Mouse (Mus musculus) lung, embryonic 15.5 days (tissue): Measurements from ENCODE around the gene Mier3. TPM values are rescaled to one million over a fixed set of nuclear protein-coding genes. Genes with fewer than 3 reads are reported as not detected.

Experiments
- ATAC-seq: fragments of 200-750 bp; cut with Nextera tagmentation; 2 replicates; pipeline ENCODE4 v1.8.0; 2017; ENCODE audit warnings: moderate number of reproducible peaks, borderline replicate concordance; ENCODE audit not compliant: low FRiP score, low TSS enrichment; ENCODE audit errors: extremely low read depth
- H3K27ac ChIP-seq: fragments of 300-500 bp; sonication (generic); 2 replicates; pipeline ENCODE4 v1.5.1; 2015; ENCODE audit warnings: moderate library complexity, mild to moderate bottlenecking, inconsistent platforms
- H3K27me3 ChIP-seq: fragments of 300-500 bp; sonication (generic); 2 replicates; pipeline ENCODE4 v1.6.1; 2015; ENCODE audit warnings: inconsistent platforms
- H3K36me3 ChIP-seq: fragments of 300-500 bp; sonication (generic); 2 replicates; pipeline ENCODE4 v1.6.1; 2015; ENCODE audit warnings: inconsistent platforms
- H3K4me1 ChIP-seq: fragments of 300-500 bp; sonication (generic); 2 replicates; pipeline ENCODE4 v1.6.1; 2015; ENCODE audit warnings: inconsistent platforms
- H3K4me2 ChIP-seq: fragments of 300-500 bp; sonication (generic); 2 replicates; pipeline ENCODE4 v1.6.1; 2015; ENCODE audit warnings: inconsistent platforms, mild to moderate bottlenecking, moderate library complexity
- H3K4me3 ChIP-seq: fragments of 300-500 bp; sonication (generic); 2 replicates; pipeline ENCODE4 v1.5.1; 2015; ENCODE audit warnings: mild to moderate bottlenecking, inconsistent platforms
- H3K9ac ChIP-seq: fragments of 300-500 bp; sonication (generic); 2 replicates; pipeline ENCODE4 v1.6.1; 2015; ENCODE audit warnings: inconsistent platforms
- H3K9me3 ChIP-seq: fragments of 300-500 bp; sonication (generic); 2 replicates; pipeline ENCODE4 v1.6.1; 2016; ENCODE audit warnings: inconsistent platforms
- WGBS: fragments of 180-500 bp; shearing (Covaris S2); methylation state at CpG from one replicate; pipeline ENCODE4 v1.1.7; 2015; 5-methylcytosine and 5-hydroxymethylcytosine counted together
- polyA plus RNA-seq: library from polyadenylated mRNA; unstranded; fragments of >200 nt; fragmentation: Nextera tagmentation; extraction: Ambion mirVana; gene quantifications from 2 replicates; pipeline ENCODE4 v1.2.1, GENCODE M21; 2015

Mier3 gene
- polyA plus RNA-seq, 1 experiment from 2014 or later = 20.5 TPM

GRCm38 (mm10) chr13:111748301-111749062 is 67.7 kb downstream of the Mier3 start:
- WGBS = 91% methylated on average over 28 of the region's 28 CpGs
- Histone ChIP-seq H3K36me3 (peaks cover 55% of the 10 kb centered on the region), H3K27ac (no peak overlapping the region), H3K4me1 (no peaks in the 10 kb centered on the region), H3K4me2 (no peak overlapping the region), H3K9ac (no peak overlapping the region), H3K4me3 (no peak overlapping the region), H3K27me3 (no peaks in the 10 kb centered on the region), H3K9me3 (no peaks in the 10 kb centered on the region)
- ATAC-seq = no peak

GRCm38 (mm10) chr13:111753321-111753720 is 72.5 kb downstream of the Mier3 start:
- Histone ChIP-seq H3K4me1 (no peaks in the 10 kb centered on the region), H3K9me3 (no peaks in the 10 kb centered on the region), H3K27ac (no peak overlapping the region), H3K36me3 (peaks cover 96% of the 10 kb centered on the region), H3K4me3 (no peak overlapping the region), H3K27me3 (no peaks in the 10 kb centered on the region), H3K4me2 (no peak overlapping the region), H3K9ac (no peak overlapping the region)
- 72% methylated on average over 6 of the region's 6 CpGs for WGBS
- ATAC-seq = no peak

GRCm38 (mm10) chr13:111755377-111755776 is 74.6 kb downstream of the Mier3 start:
- Histone ChIP-seq H3K9me3 (no peaks in the 10 kb centered on the region), H3K27me3 (no peaks in the 10 kb centered on the region), H3K9ac (no peak overlapping the region), H3K36me3 (peaks cover 96% of the 10 kb centered on the region), H3K4me2 (no peak overlapping the region), H3K27ac (no peak overlapping the region), H3K4me3 (no peak overlapping the region), H3K4me1 (no peaks in the 10 kb centered on the region)
- ATAC-seq = no peak
- WGBS = 95% methylated on average over 18 of the region's 18 CpGs

DNA sequence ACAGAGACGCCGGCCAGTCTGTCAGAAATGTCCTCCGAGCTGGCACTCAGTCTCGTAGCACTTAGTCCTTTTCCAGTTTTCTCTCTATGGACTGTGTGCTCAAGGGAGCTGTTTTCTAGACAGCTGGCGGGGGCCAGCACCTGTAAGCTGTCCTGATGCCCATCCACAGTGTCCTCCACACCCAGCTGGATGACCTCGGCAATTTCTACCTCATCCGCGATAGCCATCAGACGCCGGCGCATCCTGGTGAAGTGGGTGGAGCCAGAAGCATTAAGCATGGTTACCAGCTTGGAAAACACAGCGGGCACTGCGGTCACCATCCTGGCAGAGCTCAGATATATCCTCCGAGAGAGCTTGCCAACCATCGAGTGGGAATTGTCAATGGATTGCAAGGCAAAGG is 75.2 kb downstream of the Mier3 start:
- Histone ChIP-seq H3K4me2 (no peak overlapping the region), H3K4me3 (no peak overlapping the region), H3K27me3 (no peaks in the 10 kb centered on the region), H3K9ac (no peak overlapping the region), H3K9me3 (no peaks in the 10 kb centered on the region), H3K4me1 (no peaks in the 10 kb centered on the region), H3K27ac (no peak overlapping the region), H3K36me3 (peaks cover 96% of the 10 kb centered on the region)
- ATAC-seq = no peak
- 94% methylated on average over 15 of the region's 15 CpGs for WGBS

GRCm38 (mm10) chr13:111756986-111757385 is 76.2 kb downstream of the Mier3 start:
- Histone ChIP-seq H3K36me3 (peaks cover 94% of the 10 kb centered on the region), H3K4me1 (no peaks in the 10 kb centered on the region), H3K4me2 (no peak overlapping the region), H3K27me3 (no peaks in the 10 kb centered on the region), H3K9me3 (no peaks in the 10 kb centered on the region), H3K9ac (no peak overlapping the region), H3K27ac (no peak overlapping the region), H3K4me3 (no peak overlapping the region)
- no peak for ATAC-seq
- WGBS = 90% methylated on average over 6 of the region's 6 CpGs

DNA sequence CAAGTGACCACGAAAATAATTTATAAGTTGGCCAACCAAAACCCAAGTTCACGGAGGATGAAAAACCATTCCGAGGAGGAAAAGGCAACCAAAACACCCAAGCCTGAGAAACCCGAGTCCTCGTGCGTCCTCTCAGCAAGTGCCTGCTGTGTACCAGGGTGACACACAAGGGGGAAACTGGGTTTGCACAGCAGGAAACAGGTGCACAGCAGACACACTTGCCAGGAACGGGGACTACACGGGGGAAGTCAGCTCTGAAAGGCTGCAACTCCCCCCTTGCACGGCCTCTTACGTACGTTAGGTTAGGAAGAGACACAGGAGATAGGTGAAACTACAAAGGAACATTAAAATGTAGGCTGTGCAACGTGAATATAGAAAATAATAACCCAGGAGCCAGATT is 81.7 kb downstream of the Mier3 start:
- H3K9ac ChIP-seq = no peak overlapping the region
- H3K36me3 ChIP-seq = peaks cover 88% of the 10 kb centered on the region
- no peak overlapping the region for H3K4me2 ChIP-seq
- no peaks in the 10 kb centered on the region for H3K9me3 ChIP-seq
- 85% methylated on average over 12 of the region's 12 CpGs for WGBS
- H3K4me1 ChIP-seq = no peaks in the 10 kb centered on the region
- H3K4me3 ChIP-seq = no peak overlapping the region
- ATAC-seq = no peak
- H3K27me3 ChIP-seq = no peaks in the 10 kb centered on the region
- H3K27ac ChIP-seq = no peak overlapping the region

Other genes with a start within 250 kb of the Mier3 start
- gene Gpbp1, start 190.9 kb upstream of the Mier3 start, polyA plus RNA-seq = 85.4 and 86.1 TPM in 2 replicates
- gene Gm49496, start 131.0 kb upstream of the Mier3 start, polyA plus RNA-seq = not detected in 2 replicates
- not detected in 2 replicates for gene Gm10198, start 88.2 kb upstream of the Mier3 start, polyA plus RNA-seq
- 27.5 and 28.6 TPM in 2 replicates for gene Map3k1, start 128.0 kb downstream of the Mier3 start, polyA plus RNA-seq